Mouse (Mus musculus): ENCODE measurements at regions not wholly inside any gene's neighbourhood (a gene's known extent, or its start where the extent isn't known, plus 50 kb on each side); places are given as distances from the start of the nearest gene placed in this dataset.

GRCm38 (mm10) chr10:109500861-109501260 is 490.1 kb upstream of the Syt1 start:
- TF ChIP-seq CTCF (IDR thresholded peaks at IDR 0.05; ENCODE audit: low read depth, low read length) (no peak), POLR2A (IDR thresholded peaks at IDR 0.05; ENCODE audit: insufficient read depth, low read length) (no peak)

Data from ES-Bruce4 (cell line).